Mouse (Mus musculus): ENCODE measurements around the gene Tmco4. TPM values are rescaled to one million over a fixed set of nuclear protein-coding genes. Genes with fewer than 3 reads are reported as not detected.

The Tmco4 gene
- polyA plus RNA-seq, 1 experiment from 2014 or later, result 6.1 TPM

DNA sequence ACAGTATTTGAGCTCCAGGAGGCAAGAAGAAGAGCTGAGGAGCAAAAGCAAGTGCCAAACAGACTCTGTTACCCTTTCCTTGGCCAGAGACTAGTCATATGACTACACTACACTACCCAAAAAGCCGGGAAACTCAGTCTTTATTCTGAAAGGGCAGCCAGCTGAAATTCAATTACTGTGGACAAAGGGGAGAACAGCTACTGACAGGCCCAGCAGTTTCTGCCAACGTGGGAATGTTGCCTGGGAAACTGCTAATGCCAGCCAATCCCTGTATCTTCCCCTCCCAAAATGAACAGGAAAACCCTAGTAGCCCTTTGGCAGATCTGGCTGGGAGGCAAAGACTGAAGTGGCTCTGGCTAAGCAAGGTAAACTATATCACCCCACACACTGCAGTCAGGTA, 51.7 kb downstream of the Tmco4 start:
- 0 out of 2 replicates have a peak, but pooled peaks cover 2% of the 10 kb centered on the region for H3K4me1 ChIP-seq
- H3K27ac ChIP-seq, result no peak overlapping the region
- H3K27me3 ChIP-seq, result no peaks in the 10 kb centered on the region
- H3K4me3 ChIP-seq (replicated peaks), result no peak overlapping the region
- no peaks in the 10 kb centered on the region for H3K36me3 ChIP-seq
- no peak for ATAC-seq (replicated peaks; ENCODE audit: low FRiP score)
- no peak overlapping the region for H3K9ac ChIP-seq
- H3K4me2 ChIP-seq, result no peak overlapping the region
- WGBS, result 38% methylated on average over 2 of the region's 2 CpGs
- H3K9me3 ChIP-seq (replicated peaks), result no peaks in the 10 kb centered on the region

DNA sequence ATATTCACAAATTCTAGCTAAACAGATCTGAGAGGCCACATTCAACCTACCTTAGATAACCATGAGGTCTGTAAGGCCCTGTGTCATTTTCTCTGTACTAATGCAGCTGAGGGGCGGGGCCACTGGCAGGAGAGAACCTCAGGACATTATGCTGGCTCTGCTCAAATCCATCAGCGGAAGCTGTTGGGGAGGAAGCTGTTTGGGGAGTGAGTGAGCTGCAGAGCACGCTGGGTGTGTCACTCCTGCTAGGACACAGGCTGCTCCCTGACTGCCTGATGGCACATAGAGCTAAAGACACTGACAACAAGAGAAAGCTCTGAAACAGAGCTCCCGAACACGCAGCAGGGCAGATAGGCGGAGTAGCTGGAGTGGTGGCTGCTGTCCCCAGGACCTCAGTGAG, 58.0 kb downstream of the Tmco4 start:
- Histone ChIP-seq H3K4me1 (no peaks in the 10 kb centered on the region), H3K27ac (no peak overlapping the region), H3K4me2 (no peak overlapping the region), H3K36me3 (no peaks in the 10 kb centered on the region), H3K4me3 (replicated peaks) (no peak overlapping the region), H3K9ac (no peak overlapping the region), H3K27me3 (no peaks in the 10 kb centered on the region), H3K9me3 (replicated peaks) (no peaks in the 10 kb centered on the region)
- no peak for ATAC-seq (replicated peaks; ENCODE audit: low FRiP score)
- 58% methylated on average over 6 of the region's 6 CpGs for WGBS

DNA sequence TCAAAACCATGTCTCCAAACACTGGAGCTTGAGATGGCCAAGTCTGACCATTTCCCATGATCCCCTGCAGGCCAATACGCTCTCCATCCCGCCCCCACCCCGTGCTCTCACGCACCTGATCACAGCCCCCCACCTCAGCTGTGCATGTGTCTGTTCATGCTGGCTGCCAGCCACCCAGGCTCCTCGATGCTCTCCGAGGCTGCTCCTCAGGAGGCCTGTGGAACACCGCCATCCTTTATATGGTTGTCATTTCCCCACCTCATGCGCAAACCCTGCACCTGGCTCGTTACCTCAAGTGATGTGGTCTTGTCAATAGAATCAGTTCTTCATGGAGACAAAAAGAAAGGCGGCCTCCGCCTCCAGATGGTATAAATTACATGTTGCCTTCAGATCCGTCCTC, 59.8 kb downstream of the Tmco4 start:
- no peak overlapping the region for H3K4me2 ChIP-seq
- H3K27ac ChIP-seq, result no peak overlapping the region
- no peak for ATAC-seq (replicated peaks; ENCODE audit: low FRiP score)
- no peak overlapping the region for H3K9ac ChIP-seq
- no peaks in the 10 kb centered on the region; the same call in 1 of the 2 replicates for H3K9me3 ChIP-seq (replicated peaks)
- peaks cover 4% of the 10 kb centered on the region for H3K4me1 ChIP-seq
- WGBS, result 81% methylated on average over 12 of the region's 12 CpGs
- no peak overlapping the region for H3K4me3 ChIP-seq (replicated peaks)
- H3K36me3 ChIP-seq, result no peaks in the 10 kb centered on the region
- no peaks in the 10 kb centered on the region for H3K27me3 ChIP-seq

DNA sequence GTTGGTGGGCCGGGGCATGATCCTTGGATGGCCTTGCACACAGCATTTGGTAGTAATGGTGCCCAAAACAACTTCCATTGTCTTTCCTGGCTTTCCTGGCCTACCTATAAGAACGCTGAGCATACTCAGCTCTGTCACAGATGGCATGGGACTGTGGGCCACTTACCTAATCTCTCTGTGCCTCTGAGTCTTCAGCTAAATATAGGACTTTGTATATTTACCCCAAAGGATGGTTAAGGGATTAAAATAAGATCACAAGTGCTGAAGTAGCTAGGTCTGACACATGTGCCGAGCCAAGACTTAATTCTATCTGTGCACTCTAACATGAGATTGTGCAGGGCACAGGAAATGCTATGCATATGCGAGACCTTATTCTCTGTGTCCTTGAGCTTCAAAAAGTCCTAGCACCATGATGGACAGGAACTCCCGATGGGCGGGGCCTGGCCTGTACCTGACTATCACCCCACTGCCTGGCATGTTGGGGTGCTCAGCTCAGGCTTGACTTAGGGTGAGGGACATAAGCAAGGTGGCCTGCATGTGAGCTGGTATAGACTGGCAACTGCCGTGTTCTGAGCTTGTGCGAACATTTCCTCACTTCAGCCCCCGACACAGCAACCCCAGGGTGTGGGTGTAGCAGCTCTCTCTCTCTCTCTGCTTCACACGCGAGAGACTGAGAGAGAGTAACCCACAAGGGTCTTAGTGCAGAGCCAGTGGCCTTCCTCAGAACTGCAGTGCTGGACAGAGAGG, 60.7 kb downstream of the Tmco4 start:
- Histone ChIP-seq H3K4me2 (no peak overlapping the region), H3K4me1 (peaks cover 14% of the 10 kb centered on the region), H3K36me3 (no peaks in the 10 kb centered on the region), H3K9ac (no peak overlapping the region), H3K4me3 (replicated peaks) (no peak overlapping the region), H3K9me3 (replicated peaks) (no peaks in the 10 kb centered on the region; the same call in 1 of the 2 replicates), H3K27ac (no peak overlapping the region), H3K27me3 (no peaks in the 10 kb centered on the region)
- 84% methylated on average over 11 of the region's 11 CpGs for WGBS
- no peak for ATAC-seq (replicated peaks; ENCODE audit: low FRiP score)

DNA sequence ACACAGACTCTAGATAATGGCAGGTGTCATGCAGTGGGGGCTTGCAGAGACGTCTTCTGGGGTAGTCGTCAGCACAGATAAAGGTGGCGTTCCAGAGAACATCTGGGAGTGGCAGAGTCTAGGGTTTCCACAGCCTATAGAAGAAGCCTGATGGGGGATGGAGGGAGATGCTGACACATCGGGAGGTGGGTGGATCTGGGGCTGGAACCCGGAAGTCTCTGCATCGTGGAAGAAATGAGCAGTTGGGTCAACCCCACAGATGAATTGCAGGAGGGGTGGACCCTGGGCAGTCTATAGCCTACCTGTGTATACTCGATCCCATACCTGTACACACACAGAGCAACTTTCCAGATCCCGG, 61.3 kb downstream of the Tmco4 start:
- no peak overlapping the region for H3K9ac ChIP-seq
- H3K4me2 ChIP-seq, result no peak overlapping the region
- no peaks in the 10 kb centered on the region; the same call in 1 of the 2 replicates for H3K9me3 ChIP-seq (replicated peaks)
- 71% methylated on average over 8 of the region's 8 CpGs for WGBS
- H3K4me1 ChIP-seq, result peaks cover 15% of the 10 kb centered on the region
- no peak overlapping the region for H3K4me3 ChIP-seq (replicated peaks)
- H3K27ac ChIP-seq, result no peak overlapping the region
- H3K36me3 ChIP-seq, result no peaks in the 10 kb centered on the region
- H3K27me3 ChIP-seq, result no peaks in the 10 kb centered on the region
- no peak for ATAC-seq (replicated peaks; ENCODE audit: low FRiP score)

DNA sequence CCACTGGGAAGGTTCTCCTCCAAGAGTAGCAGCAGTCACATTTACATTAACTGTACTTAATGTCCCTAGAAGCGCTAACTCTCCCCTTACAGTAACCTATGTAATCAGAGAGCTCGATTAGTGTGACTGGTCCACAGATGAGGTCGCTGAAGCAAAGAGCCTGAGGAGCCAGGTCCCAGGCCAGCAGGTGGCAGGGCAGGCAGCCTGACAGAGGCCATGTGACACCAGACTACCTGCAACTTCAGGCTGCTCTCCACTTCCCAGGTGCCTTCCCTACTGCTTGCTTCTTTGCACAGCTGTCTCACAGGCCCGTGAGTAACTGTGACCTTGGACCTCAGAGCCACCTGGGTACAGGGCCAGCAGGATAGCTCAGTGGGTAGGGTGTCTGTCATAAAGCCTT, 61.9 kb downstream of the Tmco4 start:
- Histone ChIP-seq H3K27me3 (peaks cover 1% of the 10 kb centered on the region; the same call in 1 of the 2 replicates), H3K4me2 (no peak overlapping the region), H3K4me3 (replicated peaks) (no peak overlapping the region), H3K4me1 (peaks cover 19% of the 10 kb centered on the region), H3K36me3 (no peaks in the 10 kb centered on the region), H3K9me3 (replicated peaks) (no peaks in the 10 kb centered on the region; the same call in 1 of the 2 replicates), H3K27ac (no peak overlapping the region), H3K9ac (no peak overlapping the region)
- 0 out of 2 replicates have a peak, but pooled peaks have one; percentile 20 for ATAC-seq (replicated peaks; ENCODE audit: low FRiP score)
- 28% methylated on average over 4 of the region's 4 CpGs for WGBS

DNA sequence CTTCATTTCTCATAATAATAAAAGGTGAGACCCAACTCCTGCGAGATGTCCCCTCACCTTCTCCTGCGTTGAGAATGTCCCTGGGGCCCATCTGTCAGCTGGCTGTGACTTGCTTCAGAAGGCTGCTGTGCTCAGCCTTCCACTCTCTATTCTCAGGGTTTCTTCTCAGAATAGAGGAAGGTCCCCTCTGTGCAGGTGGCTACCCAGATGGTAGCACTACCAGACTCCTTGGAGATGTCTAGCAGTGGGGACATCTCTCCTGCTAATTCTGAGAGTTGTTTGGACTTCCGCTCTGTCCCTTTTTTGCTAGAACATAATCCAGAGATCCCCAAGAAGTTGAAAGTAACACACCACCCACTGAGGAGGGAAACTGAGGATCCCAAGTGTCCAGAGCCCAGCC, 62.3 kb downstream of the Tmco4 start:
- Histone ChIP-seq H3K9me3 (replicated peaks) (no peaks in the 10 kb centered on the region; the same call in 1 of the 2 replicates), H3K4me3 (replicated peaks) (no peak overlapping the region), H3K36me3 (no peaks in the 10 kb centered on the region), H3K27ac (no peak overlapping the region), H3K9ac (no peak overlapping the region), H3K4me1 (peaks cover 23% of the 10 kb centered on the region), H3K27me3 (peaks cover 6% of the 10 kb centered on the region; the same call in 1 of the 2 replicates), H3K4me2 (no peak overlapping the region)
- ATAC-seq (replicated peaks; ENCODE audit: low FRiP score), result no peak
- WGBS, result 84% methylated on average over 3 of the region's 3 CpGs

DNA sequence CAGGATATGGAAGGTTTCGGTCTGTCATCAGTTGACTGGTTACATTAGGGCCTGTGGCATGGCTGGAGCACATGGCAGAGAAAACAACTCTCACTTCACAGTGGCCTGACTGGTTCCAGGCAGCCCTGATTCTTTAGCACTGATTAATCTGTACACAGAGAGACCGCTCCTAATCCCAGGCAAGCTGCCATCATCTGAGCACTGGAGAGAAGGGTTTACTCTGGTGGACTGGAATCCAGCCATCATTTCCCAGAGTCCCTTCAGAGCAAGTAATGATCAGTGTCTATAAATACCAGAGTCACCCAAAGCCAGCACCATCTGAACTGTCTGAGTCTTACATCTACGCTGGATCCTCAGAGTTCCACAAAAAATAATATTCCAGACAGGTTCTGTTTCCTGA, 63.1 kb downstream of the Tmco4 start:
- H3K4me3 ChIP-seq (replicated peaks), result no peak overlapping the region
- ATAC-seq (replicated peaks; ENCODE audit: low FRiP score), result no peak
- WGBS, result 89% methylated on average over 3 of the region's 3 CpGs

DNA sequence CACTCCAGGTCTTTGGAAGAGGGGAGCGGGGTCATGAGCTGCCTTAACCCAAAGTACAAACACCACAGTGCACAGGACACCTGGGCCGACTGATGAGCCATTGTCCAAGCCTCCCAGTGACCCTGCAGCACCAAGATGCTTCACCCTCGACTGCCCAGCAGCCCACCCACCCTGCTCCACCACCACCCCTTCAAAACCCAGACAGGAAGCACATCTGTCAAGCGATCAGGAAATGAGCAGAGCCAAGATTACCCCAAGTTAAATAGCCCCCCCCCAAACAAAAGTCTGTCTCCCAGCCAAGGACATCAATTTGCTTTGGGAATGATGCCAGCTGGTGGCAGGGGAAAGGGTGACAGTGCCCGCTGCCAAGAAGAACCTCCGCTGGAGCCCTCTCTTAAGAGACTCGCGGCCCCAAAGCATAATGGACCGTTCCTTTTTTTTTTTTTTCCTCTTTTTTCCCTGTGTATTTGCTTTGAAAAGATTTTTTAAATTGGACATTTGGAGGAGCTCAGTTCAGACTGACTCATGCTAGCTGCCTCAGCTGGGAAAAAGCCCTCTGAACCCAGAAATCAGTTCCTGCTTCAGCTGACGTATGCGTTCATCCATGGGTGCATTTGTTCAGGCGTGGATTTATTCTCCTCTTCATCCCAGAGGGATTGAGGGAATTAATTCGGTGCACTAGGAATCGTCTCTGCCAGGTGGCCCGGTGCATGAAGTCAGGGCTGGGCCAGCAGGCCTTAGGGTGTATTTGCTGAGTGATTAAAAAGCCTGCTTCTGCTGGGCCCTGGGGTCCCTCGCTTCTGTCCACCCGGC, 65.3 kb downstream of the Tmco4 start:
- no peak overlapping the region for H3K4me3 ChIP-seq (replicated peaks)
- H3K4me2 ChIP-seq, result no peak overlapping the region; the same call in 1 of the 2 replicates
- H3K9me3 ChIP-seq (replicated peaks), result no peaks in the 10 kb centered on the region; the same call in 1 of the 2 replicates
- H3K4me1 ChIP-seq, result peaks cover 28% of the 10 kb centered on the region
- ATAC-seq (replicated peaks; ENCODE audit: low FRiP score), result peak; percentile 46; the same call in 1 of the 2 replicates
- H3K27ac ChIP-seq, result peak overlapping the region; percentile 55
- peaks cover 6% of the 10 kb centered on the region; the same call in 1 of the 2 replicates for H3K27me3 ChIP-seq
- WGBS, result 45% methylated on average over 17 of the region's 17 CpGs
- no peaks in the 10 kb centered on the region for H3K36me3 ChIP-seq
- no peak overlapping the region for H3K9ac ChIP-seq

More for the DNA sequence above, 63.1 kb downstream of the Tmco4 start:
- no peaks in the 10 kb centered on the region; the same call in 1 of the 2 replicates for H3K9me3 ChIP-seq (replicated peaks)
- no peak overlapping the region for H3K27ac ChIP-seq
- H3K4me1 ChIP-seq, result peaks cover 28% of the 10 kb centered on the region
- H3K4me2 ChIP-seq, result no peak overlapping the region
- no peaks in the 10 kb centered on the region for H3K36me3 ChIP-seq
- no peak overlapping the region for H3K9ac ChIP-seq
- peaks cover 6% of the 10 kb centered on the region; the same call in 1 of the 2 replicates for H3K27me3 ChIP-seq

DNA sequence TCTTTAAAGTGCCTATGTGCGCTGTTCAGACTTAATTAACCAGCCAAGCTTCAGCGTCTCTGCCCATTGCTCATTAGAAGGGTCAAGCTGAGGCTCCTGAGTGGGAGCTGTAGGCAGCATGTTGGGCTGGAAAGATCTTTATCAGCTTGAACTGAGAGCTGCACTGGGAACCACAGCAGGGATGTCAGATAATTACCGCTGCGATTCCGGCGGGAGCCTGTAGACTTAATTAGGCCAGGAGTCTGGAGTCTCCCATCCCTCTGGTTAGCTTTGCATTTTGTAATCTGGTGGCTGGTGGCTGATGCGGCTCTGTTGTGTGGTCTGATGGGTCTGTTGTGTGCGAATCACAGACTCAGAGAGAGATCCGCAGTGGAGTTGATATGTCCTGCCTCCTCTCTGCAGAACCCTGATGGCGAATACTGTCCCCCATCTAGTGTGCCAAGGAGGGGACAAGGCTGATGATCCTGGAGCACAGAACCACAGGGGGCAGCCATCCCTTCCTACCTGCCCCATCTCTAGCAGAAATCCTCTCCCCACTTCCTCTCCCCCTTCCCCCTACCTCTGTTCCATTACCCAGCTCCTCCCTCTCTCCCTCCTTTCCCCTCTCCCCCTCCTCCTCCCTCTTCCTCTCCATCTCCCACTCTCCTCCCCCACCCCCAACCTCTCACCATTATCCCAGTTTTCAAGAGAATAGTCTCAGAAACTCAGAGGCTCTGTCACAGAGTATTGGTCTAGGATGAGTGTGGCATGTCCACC, 67.6 kb downstream of the Tmco4 start:
- Histone ChIP-seq H3K4me3 (replicated peaks) (no peak overlapping the region), H3K9ac (no peak overlapping the region), H3K4me1 (peaks cover 28% of the 10 kb centered on the region), H3K27me3 (peaks cover 6% of the 10 kb centered on the region; the same call in 1 of the 2 replicates), H3K4me2 (no peak overlapping the region), H3K27ac (no peak overlapping the region; the same call in 1 of the 2 replicates), H3K9me3 (replicated peaks) (peaks cover 3% of the 10 kb centered on the region; the same call in 1 of the 2 replicates), H3K36me3 (no peaks in the 10 kb centered on the region)
- 8% methylated on average over 10 of the region's 10 CpGs for WGBS
- ATAC-seq (replicated peaks; ENCODE audit: low FRiP score), result 0 out of 2 replicates have a peak, but pooled peaks have one; percentile 23

DNA sequence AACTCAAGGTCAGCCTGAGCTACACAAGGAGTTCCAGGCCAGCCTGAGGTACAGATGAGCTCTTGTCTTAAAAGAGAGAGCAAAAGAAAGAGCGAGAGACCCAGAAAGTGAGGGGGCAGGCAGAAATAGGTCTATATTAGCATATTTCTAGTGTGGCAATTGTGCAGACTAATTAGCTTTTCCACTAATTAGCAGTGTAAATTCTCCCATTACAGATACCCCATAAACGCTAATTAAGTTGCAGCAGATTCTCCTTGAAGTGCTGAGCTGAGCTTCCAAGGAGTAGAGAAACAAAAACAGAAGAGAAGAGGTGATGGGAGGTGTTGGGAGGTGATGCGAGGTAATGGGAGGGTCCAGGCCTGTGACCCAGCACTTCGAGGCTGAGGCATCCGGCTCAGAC, 69.9 kb downstream of the Tmco4 start:
- Histone ChIP-seq H3K27ac (no peak overlapping the region), H3K4me3 (replicated peaks) (no peak overlapping the region), H3K4me2 (no peak overlapping the region), H3K4me1 (peaks cover 22% of the 10 kb centered on the region), H3K27me3 (peaks cover 6% of the 10 kb centered on the region; the same call in 1 of the 2 replicates), H3K36me3 (no peaks in the 10 kb centered on the region), H3K9me3 (replicated peaks) (0 out of 2 replicates have a peak, but pooled peaks cover 3% of the 10 kb centered on the region), H3K9ac (no peak overlapping the region)
- no peak for ATAC-seq (replicated peaks; ENCODE audit: low FRiP score)
- WGBS, result 77% methylated on average over 5 of the region's 5 CpGs
